In genomic region chr5:66997600-66997930, GRCm38 (mm10) we compare ENCODE assay signal across 8 mouse cellular contexts.
DNase-seq lines count a peak whose midpoint lies in the region; ATAC-seq and TF ChIP-seq lines count a peak whose summit lies in the region.

No protein-coding gene starts in this region.

- no peak for TF ChIP-seq CTCF in E14TG2a.4 (conservative IDR thresholded peaks at IDR 0.05; ENCODE audit: low read length)
- TF ChIP-seq CTCF in forebrain, postnatal 0 days (IDR thresholded peaks at IDR 0.05; ENCODE audit: low read depth), result no peak; the same call in 1 of the 2 replicates

- H3K4me1 ChIP-seq in heart, embryonic 11.5 days (ENCODE audit: control insufficient read depth, insufficient read depth, low read length), result peaks cover 6% of the 10 kb centered on the region; the same call in 1 of the 2 replicates
- H3K4me1 ChIP-seq in E14TG2a.4 (replicated peaks; ENCODE audit: low read depth, low read length), result peaks cover 16% of the 10 kb centered on the region
- H3K4me1 ChIP-seq in forebrain, postnatal 0 days (ENCODE audit: insufficient read depth), result peaks cover 9% of the 10 kb centered on the region
- H3K4me1 ChIP-seq in liver, embryonic 13.5 days (replicated peaks), result no peaks in the 10 kb centered on the region; the same call in 1 of the 2 replicates

- peak overlapping the region; percentile 42 for H3K4me3 ChIP-seq in heart, embryonic 11.5 days (ENCODE audit: low read depth, low read length)
- H3K4me3 ChIP-seq in E14TG2a.4 (replicated peaks; ENCODE audit: low read length), result 0 out of 2 replicates have a peak overlapping the region, but pooled peaks have one; percentile 69
- H3K4me3 ChIP-seq in forebrain, postnatal 0 days (ENCODE audit: low read depth, low read length), result peak overlapping the region; percentile 47
- no peak overlapping the region for H3K4me3 ChIP-seq in liver, embryonic 13.5 days (replicated peaks)

- no peak overlapping the region for H3K27ac ChIP-seq in heart, embryonic 11.5 days (ENCODE audit: low read depth, low read length)
- H3K27ac ChIP-seq in forebrain, postnatal 0 days (ENCODE audit: low read depth, low read length), result peak overlapping the region; percentile 77
- no peak overlapping the region for H3K27ac ChIP-seq in liver, embryonic 13.5 days

- H3K9ac ChIP-seq in heart, embryonic 11.5 days (ENCODE audit: low read depth, low read length), result no peak overlapping the region
- peak overlapping the region; percentile 63 for H3K9ac ChIP-seq in forebrain, postnatal 0 days
- H3K9ac ChIP-seq in liver, embryonic 13.5 days, result no peak overlapping the region

- no peak for DNase-seq in heart, postnatal 4 days
- no peak for DNase-seq in forebrain, postnatal 0 days
- no peak for DNase-seq in liver, embryonic 13.5 days
- DNase-seq in urinary bladder, postnatal 10 days (ENCODE audit: low spot score), result no peak
- no peak for DNase-seq in cerebellum, adult 8-10 months

- peaks cover 47% of the 10 kb centered on the region for H3K27me3 ChIP-seq in heart, embryonic 11.5 days (ENCODE audit: control insufficient read depth, insufficient read depth, low read length)
- H3K27me3 ChIP-seq in E14TG2a.4 (ENCODE audit: insufficient read depth, low read length), result peaks cover 46% of the 10 kb centered on the region
- H3K27me3 ChIP-seq in forebrain, postnatal 0 days (ENCODE audit: insufficient read depth, low read length), result no peaks in the 10 kb centered on the region
- H3K27me3 ChIP-seq in liver, embryonic 13.5 days, result peaks cover 23% of the 10 kb centered on the region

- peak overlapping the region; percentile 74 for H3K4me2 ChIP-seq in heart, embryonic 11.5 days
- peak overlapping the region; percentile 73 for H3K4me2 ChIP-seq in forebrain, postnatal 0 days (ENCODE audit: low read depth)
- H3K4me2 ChIP-seq in liver, embryonic 13.5 days, result peak overlapping the region; percentile 49; the same call in 1 of the 2 replicates

- no peaks in the 10 kb centered on the region for H3K9me3 ChIP-seq in heart, embryonic 11.5 days (replicated peaks; ENCODE audit: control insufficient read depth, low read length)
- H3K9me3 ChIP-seq in E14TG2a.4 (ENCODE audit: low read length), result no peaks in the 10 kb centered on the region
- H3K9me3 ChIP-seq in forebrain, postnatal 0 days (ENCODE audit: low read length), result no peaks in the 10 kb centered on the region
- no peaks in the 10 kb centered on the region for H3K9me3 ChIP-seq in liver, embryonic 13.5 days (replicated peaks)

- no peak for ATAC-seq in heart, embryonic 11.5 days (replicated peaks; ENCODE audit: insufficient number of reproducible peaks, low FRiP score, low TSS enrichment)
- no peak for ATAC-seq in forebrain, postnatal 0 days
- no peak for ATAC-seq in liver, embryonic 13.5 days (ENCODE audit: low read depth)
- ATAC-seq in megakaryocyte progenitor cell, adult 5-6 weeks (replicated peaks; ENCODE audit: poor library complexity), result no peak

- 19% methylated on average over 7 of the region's 7 CpGs for WGBS in heart, embryonic 11.5 days (ENCODE audit: insufficient replicate concordance)
- WGBS in forebrain, postnatal 0 days, result 16% methylated on average over 7 of the region's 7 CpGs
- WGBS in liver, embryonic 13.5 days (ENCODE audit: insufficient replicate concordance), result 40% methylated on average over 7 of the region's 7 CpGs

- no peaks in the 10 kb centered on the region for H3K36me3 ChIP-seq in heart, embryonic 11.5 days (ENCODE audit: control insufficient read depth, insufficient read depth, low read length)
- H3K36me3 ChIP-seq in E14TG2a.4 (ENCODE audit: insufficient read depth, low read length), result no peaks in the 10 kb centered on the region
- peaks cover 4% of the 10 kb centered on the region; the same call in 1 of the 2 replicates for H3K36me3 ChIP-seq in forebrain, postnatal 0 days (ENCODE audit: insufficient read depth)
- no peaks in the 10 kb centered on the region for H3K36me3 ChIP-seq in liver, embryonic 13.5 days
